ENCODE assay signal across 21 mouse cellular contexts in the genomic region with DNA sequence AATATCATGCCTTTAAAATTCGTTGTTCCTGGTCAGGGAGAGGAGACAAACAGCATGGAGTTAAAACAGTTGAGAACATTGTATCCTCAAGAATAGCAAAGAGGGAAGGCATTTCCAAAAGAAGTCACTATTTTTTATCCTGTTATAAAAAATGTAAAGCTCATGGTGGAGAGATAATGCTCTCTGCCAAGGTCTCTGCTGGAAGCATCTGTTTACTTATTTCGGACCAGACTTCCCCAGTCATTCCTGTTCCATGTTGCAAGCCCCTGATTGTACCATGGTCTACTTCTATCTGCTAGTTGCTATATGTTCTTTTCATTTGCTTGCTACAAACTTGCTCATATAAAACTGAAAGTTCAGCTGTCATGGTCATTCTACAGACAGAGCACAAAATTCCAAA.
A peak's percentile ranks its signal among the peaks of the same experiment; 100 is the strongest.
DNase-seq lines count a peak whose midpoint lies in the region; ATAC-seq and TF ChIP-seq lines count a peak whose summit lies in the region.
"Had no signal": no experiment of that assay in that cellular context is flagged by ENCODE, and none has a peak within 500 bp of the region (broad histone marks: within the 10 kb centered on the region; RNA-seq: fewer than 3 reads in every experiment).

No protein-coding gene starts in this region.

- WGBS in intestine, postnatal 0 days = 77% methylated on average over 2 of the region's 2 CpGs

- H3K27me3 ChIP-seq in intestine, postnatal 0 days (replicated peaks; ENCODE audit: control insufficient read depth, insufficient read depth, low read length) = no peaks in the 10 kb centered on the region
- H3K27me3 ChIP-seq: CH12.LX; embryonic facial prominence, embryonic 12.5 days; forebrain, embryonic 15.5 days; intestine, embryonic 15.5 days; kidney, embryonic 15.5 days; Patski had no signal

- DNase-seq in brain, adult 2 months (ENCODE audit: low read depth, low spot score) = peak; percentile 82
- peak; percentile 49 for DNase-seq in cerebellum, adult 11-12 months
- peak; percentile 72 for DNase-seq in cerebellum, adult 9-10 months
- DNase-seq in cerebellum, postnatal 25 days = peak; percentile 29 to 62
- DNase-seq in frontal cortex, postnatal 25 days (ENCODE audit: low spot score in 2 of 2) = no peak
- DNase-seq in heart, postnatal 10 days = no peak
- DNase-seq: adrenal gland, postnatal 36 days; gastrocnemius, adult 2 months; gastrocnemius, postnatal 25 days; heart, adult 11 months; heart, postnatal 14 days; kidney, adult 2 months had no signal

- no peaks in the 10 kb centered on the region for H3K4me1 ChIP-seq in intestine, postnatal 0 days (replicated peaks; ENCODE audit: control insufficient read depth, insufficient read depth, low read length)
- H3K4me1 ChIP-seq: embryonic facial prominence, embryonic 12.5 days; forebrain, embryonic 15.5 days; intestine, embryonic 15.5 days; kidney, embryonic 15.5 days had no signal

- no peaks in the 10 kb centered on the region for H3K9me3 ChIP-seq in intestine, postnatal 0 days (ENCODE audit: control insufficient read depth)
- H3K9me3 ChIP-seq: embryonic facial prominence, embryonic 12.5 days; forebrain, embryonic 15.5 days; intestine, embryonic 15.5 days; kidney, embryonic 15.5 days had no signal

- no peak overlapping the region for H3K9ac ChIP-seq in intestine, postnatal 0 days (ENCODE audit: low read depth, low read length)
- H3K9ac ChIP-seq: embryonic facial prominence, embryonic 12.5 days; forebrain, embryonic 15.5 days; hindbrain, embryonic 14.5 days; intestine, embryonic 15.5 days; kidney, embryonic 15.5 days had no signal

- H3K27ac ChIP-seq in intestine, postnatal 0 days (ENCODE audit: low read depth, low read length) = no peak overlapping the region
- H3K27ac ChIP-seq: embryonic facial prominence, embryonic 12.5 days; forebrain, embryonic 15.5 days; gastrocnemius, adult 2 months; hindbrain, embryonic 14.5 days; intestine, embryonic 15.5 days; kidney, embryonic 15.5 days had no signal

- H3K36me3 ChIP-seq in intestine, postnatal 0 days (ENCODE audit: control insufficient read depth, insufficient read depth) = no peaks in the 10 kb centered on the region
- H3K36me3 ChIP-seq: embryonic facial prominence, embryonic 12.5 days; forebrain, embryonic 15.5 days; intestine, embryonic 15.5 days; kidney, embryonic 15.5 days had no signal

- no peak for ATAC-seq in intestine, postnatal 0 days
- ATAC-seq: activated CD4-positive, CD25-positive, alpha-beta regulatory T cell, adult 4 months; forebrain, embryonic 15.5 days; intestine, embryonic 15.5 days; Patski had no signal

- intact Hi-C loops in heart, postnatal 10 days (cut with DNase I) = no loop called here

- no peak for TF ChIP-seq CTCF in intestine, postnatal 0 days (IDR thresholded peaks at IDR 0.05; ENCODE audit: low read depth)

- H3K4me2 ChIP-seq in intestine, postnatal 0 days (replicated peaks; ENCODE audit: low read depth) = no peak overlapping the region
- H3K4me2 ChIP-seq: embryonic facial prominence, embryonic 12.5 days; forebrain, embryonic 15.5 days; hindbrain, embryonic 14.5 days; intestine, embryonic 15.5 days; kidney, embryonic 15.5 days had no signal

- no peak overlapping the region for H3K4me3 ChIP-seq in intestine, postnatal 0 days (ENCODE audit: low read depth, low read length)
- H3K4me3 ChIP-seq: embryonic facial prominence, embryonic 12.5 days; forebrain, embryonic 15.5 days; gastrocnemius, adult 2 months; intestine, embryonic 15.5 days; kidney, embryonic 15.5 days had no signal

Comparison
In these comparisons a context has a peak if more than half of its experiments do, and no peak if none do; other contexts are left out.
1. DNase-seq: peak in brain, adult 2 months (single experiment), cerebellum, adult 11-12 months (single experiment), cerebellum, adult 9-10 months (single experiment) and cerebellum, postnatal 25 days (2 of 2); none in frontal cortex, postnatal 25 days (0 of 2) and heart, postnatal 10 days (0 of 2).